ENCODE assay signal across 8 mouse cellular contexts in the genomic region with DNA sequence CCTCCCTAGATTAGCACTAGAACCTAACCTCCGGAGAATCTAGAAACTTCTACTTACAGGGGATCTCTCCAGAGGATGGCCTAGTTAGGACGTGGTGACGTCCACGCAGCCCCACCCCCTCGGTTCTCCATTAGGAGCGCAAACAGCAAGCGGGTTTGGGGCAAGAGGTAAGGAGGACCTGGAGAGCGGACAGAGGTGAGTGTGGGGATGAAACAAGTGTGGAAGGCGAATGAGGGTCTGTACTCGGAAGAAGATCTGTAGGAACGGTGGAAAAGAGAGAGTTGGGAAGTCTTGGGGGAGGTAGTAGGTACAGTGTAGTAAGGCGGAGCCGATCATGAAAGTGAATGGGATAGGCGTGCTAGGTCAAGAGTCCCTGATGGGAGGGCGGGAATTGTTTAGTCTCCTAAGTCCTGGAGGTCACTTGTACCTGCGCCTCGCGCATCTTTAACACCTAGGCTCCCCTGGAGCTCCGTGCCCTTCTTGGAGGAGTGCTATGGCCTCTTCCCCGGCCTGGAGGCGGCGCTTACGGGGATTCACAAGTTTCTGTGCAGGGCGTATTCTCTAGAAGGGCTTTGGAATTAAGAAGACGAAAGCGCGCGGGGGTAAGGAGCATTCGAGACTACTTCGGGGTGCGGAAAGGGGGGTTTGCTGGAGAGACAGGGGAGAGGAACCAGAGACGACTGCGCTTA. TPM values are rescaled to one million over a fixed set of nuclear protein-coding genes. Genes with fewer than 3 reads are reported as not detected.
A peak's percentile ranks its signal among the peaks of the same experiment; 100 is the strongest.
DNase-seq lines count a peak whose midpoint lies in the region; ATAC-seq and TF ChIP-seq lines count a peak whose summit lies in the region.

No protein-coding gene starts in this region.

- H3K27me3 ChIP-seq in liver, embryonic 15.5 days = peaks cover 42% of the 10 kb centered on the region
- peaks cover 25% of the 10 kb centered on the region for H3K27me3 ChIP-seq in neural tube, embryonic 11.5 days (ENCODE audit: control insufficient read depth, insufficient read depth, low read length)

- no peaks in the 10 kb centered on the region for H3K9me3 ChIP-seq in ES-E14 (ENCODE audit: control insufficient read depth, insufficient read depth, low read depth, low read length)
- no peaks in the 10 kb centered on the region for H3K9me3 ChIP-seq in liver, embryonic 15.5 days (replicated peaks)
- H3K9me3 ChIP-seq in neural tube, embryonic 11.5 days (ENCODE audit: control insufficient read depth, low read length) = no peaks in the 10 kb centered on the region

- under 1% methylated on average over 33 of the region's 33 CpGs for WGBS in liver, embryonic 15.5 days (ENCODE audit: insufficient replicate concordance)
- WGBS in neural tube, embryonic 11.5 days = under 1% methylated on average over 33 of the region's 33 CpGs

- no peak for DNase-seq in ES-E14 (ENCODE audit: low read depth, low spot score)
- peak; percentile 25 for DNase-seq in brain, adult 2 months (ENCODE audit: low read depth, low spot score)
- DNase-seq in gastrocnemius, postnatal 10 days = peak; percentile 47
- DNase-seq in induced T-regulatory cell, adult 2 months (ENCODE audit: low read depth) = peak; percentile 87
- peak; percentile 68 for DNase-seq in neural tube, embryonic 11.5 days (ENCODE audit: low spot score)
- DNase-seq in left cerebral cortex, adult 18-20 months (ENCODE audit: low spot score in 2 of 2) = no peak
- no peak for DNase-seq in cerebellum, adult 9-10 months

- H3K27ac ChIP-seq in ES-E14 (ENCODE audit: insufficient read depth, low read depth, low read length, poor library complexity, severe bottlenecking) = peak overlapping the region; percentile 96
- no peak overlapping the region; the same call in 1 of the 2 replicates for H3K27ac ChIP-seq in liver, embryonic 15.5 days (replicated peaks)
- no peak overlapping the region for H3K27ac ChIP-seq in neural tube, embryonic 11.5 days (ENCODE audit: low read depth, low read length)

- H3K9ac ChIP-seq in ES-E14 (ENCODE audit: insufficient read depth, low read depth, low read length, poor library complexity, severe bottlenecking) = peak overlapping the region; percentile 86
- peak overlapping the region; percentile 46; the same call in 1 of the 2 replicates for H3K9ac ChIP-seq in liver, embryonic 15.5 days
- peak overlapping the region; percentile 45 for H3K9ac ChIP-seq in neural tube, embryonic 11.5 days (ENCODE audit: low read length)

- H3K4me3 ChIP-seq in ES-E14 (ENCODE audit: insufficient read depth in 1 of 2, low read depth in 1 of 2, low read length in 2 of 2, poor library complexity in 1 of 2, severe bottlenecking in 1 of 2) = peak overlapping the region; percentile 78 to 81
- peak overlapping the region; percentile 64 for H3K4me3 ChIP-seq in liver, embryonic 15.5 days (replicated peaks)
- H3K4me3 ChIP-seq in neural tube, embryonic 11.5 days (ENCODE audit: low read depth, low read length) = peak overlapping the region; percentile 38

- peaks cover 3 to 13% of the 10 kb centered on the region in 2 experiments; a peak in 1 of 4 replicates for H3K4me1 ChIP-seq in ES-E14 (ENCODE audit: control insufficient read depth in 2 of 2, insufficient read depth in 2 of 2, low read length in 2 of 2, poor library complexity in 1 of 2)
- peaks cover 21% of the 10 kb centered on the region for H3K4me1 ChIP-seq in liver, embryonic 15.5 days (replicated peaks)
- no peaks in the 10 kb centered on the region; the same call in 1 of the 2 replicates for H3K4me1 ChIP-seq in neural tube, embryonic 11.5 days (ENCODE audit: control insufficient read depth, insufficient read depth, low read length)

- H3K36me3 ChIP-seq in ES-E14 (ENCODE audit: control insufficient read depth, insufficient read depth, low read length, poor library complexity, severe bottlenecking) = peaks cover 24% of the 10 kb centered on the region
- no peaks in the 10 kb centered on the region for H3K36me3 ChIP-seq in liver, embryonic 15.5 days (replicated peaks)
- H3K36me3 ChIP-seq in neural tube, embryonic 11.5 days (ENCODE audit: control insufficient read depth, insufficient read depth, low read length) = no peaks in the 10 kb centered on the region

- peak; percentile 77 for ATAC-seq in liver, embryonic 15.5 days (ENCODE audit: insufficient read depth)
- peak; percentile 58 for ATAC-seq in neural tube, embryonic 11.5 days (ENCODE audit: insufficient read depth, low FRiP score, low TSS enrichment)

- peak overlapping the region; percentile 91 for H3K4me2 ChIP-seq in liver, embryonic 15.5 days
- H3K4me2 ChIP-seq in neural tube, embryonic 11.5 days (ENCODE audit: low read depth) = peak overlapping the region; percentile 67

- in situ Hi-C loops in ES-E14 (cut with MboI; ENCODE audit: low sequenced_read_pairs in 2 of 2, unreplicated experiment in 2 of 2) = no loop called here

TF ChIP-seq in ES-E14, 5 proteins besides CTCF, POLR2A, EP300 and RAD21:
- peak; percentile 15; the same call in 1 of the 2 replicates for TF ChIP-seq CHD2 (IDR thresholded peaks at IDR 0.05; ENCODE audit: low read depth, low read length)
- TF ChIP-seq MAFK (IDR thresholded peaks at IDR 0.05; ENCODE audit: insufficient read depth, low read depth, low read length) = no peak
- TF ChIP-seq ZC3H11A (IDR thresholded peaks at IDR 0.05; ENCODE audit: borderline replicate concordance, low read depth, low read length) = no peak

RNA-seq across cellular contexts. Expression of a gene that starts 6.8 kb away (rescaled TPM):
- total RNA-seq in ES-E14 (2012; rRNA removed) = 147 and 174 TPM in 2 replicates
- total RNA-seq in gastrocnemius, postnatal 10 days (2021) = not detected
- polyA plus RNA-seq in liver, embryonic 15.5 days (2015; fragmentation: Nextera tagmentation; extraction: Ambion mirVana) = not detected in 2 replicates
- not detected in 2 replicates for polyA plus RNA-seq in neural tube, embryonic 11.5 days (2014; fragmentation: Nextera tagmentation; extraction: Ambion mirVana)
- total RNA-seq in left cerebral cortex, adult 18-20 months (2021) = not detected

RNA-seq across cellular contexts. Expression of a gene that starts 28.1 kb away (rescaled TPM):
- total RNA-seq in ES-E14 (2012; rRNA removed) = 1.8 TPM in 2 replicates
- not detected for total RNA-seq in gastrocnemius, postnatal 10 days (2021)
- not detected in 2 replicates for polyA plus RNA-seq in liver, embryonic 15.5 days (2015; fragmentation: Nextera tagmentation; extraction: Ambion mirVana)
- 0.51 TPM in 1 of 2 replicates, not detected in the other for polyA plus RNA-seq in neural tube, embryonic 11.5 days (2014; fragmentation: Nextera tagmentation; extraction: Ambion mirVana)
- total RNA-seq in left cerebral cortex, adult 18-20 months (2021) = 1 to 10 TPM in 1 of 2 experiments, under 1 TPM in 1; 0.96 to 1.7 TPM

RNA-seq across cellular contexts. Expression of a gene that starts 41.9 kb away (rescaled TPM):
- 7.6 and 8.3 TPM in 2 replicates for total RNA-seq in ES-E14 (2012; rRNA removed)
- total RNA-seq in gastrocnemius, postnatal 10 days (2021) = 1 to 10 TPM in 1 of 2 experiments, under 1 TPM in 1; 0.35 to 1.1 TPM
- polyA plus RNA-seq in liver, embryonic 15.5 days (2015; fragmentation: Nextera tagmentation; extraction: Ambion mirVana) = 1.1 and 1.3 TPM in 2 replicates
- 2.0 and 3.0 TPM in 2 replicates for polyA plus RNA-seq in neural tube, embryonic 11.5 days (2014; fragmentation: Nextera tagmentation; extraction: Ambion mirVana)
- total RNA-seq in left cerebral cortex, adult 18-20 months (2021) = 1 to 10 TPM; 3.3 TPM

RNA-seq across cellular contexts. Expression of a gene that starts 55.9 kb away (rescaled TPM):
- 2.3 and 5.3 TPM in 2 replicates for total RNA-seq in ES-E14 (2012; rRNA removed)
- total RNA-seq in gastrocnemius, postnatal 10 days (2021) = under 1 TPM; 0.27 to 0.40 TPM
- not detected in 2 replicates for polyA plus RNA-seq in liver, embryonic 15.5 days (2015; fragmentation: Nextera tagmentation; extraction: Ambion mirVana)
- 1.2 TPM in 2 replicates for polyA plus RNA-seq in neural tube, embryonic 11.5 days (2014; fragmentation: Nextera tagmentation; extraction: Ambion mirVana)
- 10 to 100 TPM; 67.7 to 74.7 TPM for total RNA-seq in left cerebral cortex, adult 18-20 months (2021)

Comparison
In these comparisons a context has a peak if more than half of its experiments do, and no peak if none do; other contexts are left out.
1. DNase-seq: peak in brain, adult 2 months (single experiment), gastrocnemius, postnatal 10 days (single experiment), induced T-regulatory cell, adult 2 months (single experiment) and neural tube, embryonic 11.5 days (single experiment); none in ES-E14 (single experiment), left cerebral cortex, adult 18-20 months (0 of 2) and cerebellum, adult 9-10 months (single experiment).
2. RNA of a gene that starts 6.8 kb away (total RNA-seq): 147 to 174 TPM in ES-E14; not detected in left cerebral cortex, adult 18-20 months and not detected in gastrocnemius, postnatal 10 days; every median in the first group is over 100 times any median in the second.
3. Peak in every context shown above with its lines, with median percentiles within 50 percentile points of each other: H3K4me3 ChIP-seq and H3K9ac ChIP-seq.